Mouse (Mus musculus) mouse embryonic stem cell (cell line): ENCODE results near the gene Gm10964.

Experiments used
- in situ Hi-C, 2 experiments: fragments of 300-500 bp; cut with MboI; formaldehyde crosslinking; loops; 1 replicate in 1 of 2; 3 replicates in 1 of 2; pipeline ENCODE4 v1.14.3; 2019 to 2020; ENCODE audit warnings: low sequenced_read_pairs in 2 of 2, low pct_unique_long_range_greater_than_20kb in 1 of 2, mixed read lengths in 1 of 2; ENCODE audit not compliant: unreplicated experiment in 1 of 2

Gm10964 gene

GRCm38 (mm10) chr3:103733176-103733575 lies 6.0 kb upstream of the Gm10964 start:
- in situ Hi-C loops = loop anchor here in 1 of 2 experiments (10.0 to 25.0 kb wide), 2 partner anchors 196 to 298 kb away; no protein-coding TSS in a partner anchor

DNA sequence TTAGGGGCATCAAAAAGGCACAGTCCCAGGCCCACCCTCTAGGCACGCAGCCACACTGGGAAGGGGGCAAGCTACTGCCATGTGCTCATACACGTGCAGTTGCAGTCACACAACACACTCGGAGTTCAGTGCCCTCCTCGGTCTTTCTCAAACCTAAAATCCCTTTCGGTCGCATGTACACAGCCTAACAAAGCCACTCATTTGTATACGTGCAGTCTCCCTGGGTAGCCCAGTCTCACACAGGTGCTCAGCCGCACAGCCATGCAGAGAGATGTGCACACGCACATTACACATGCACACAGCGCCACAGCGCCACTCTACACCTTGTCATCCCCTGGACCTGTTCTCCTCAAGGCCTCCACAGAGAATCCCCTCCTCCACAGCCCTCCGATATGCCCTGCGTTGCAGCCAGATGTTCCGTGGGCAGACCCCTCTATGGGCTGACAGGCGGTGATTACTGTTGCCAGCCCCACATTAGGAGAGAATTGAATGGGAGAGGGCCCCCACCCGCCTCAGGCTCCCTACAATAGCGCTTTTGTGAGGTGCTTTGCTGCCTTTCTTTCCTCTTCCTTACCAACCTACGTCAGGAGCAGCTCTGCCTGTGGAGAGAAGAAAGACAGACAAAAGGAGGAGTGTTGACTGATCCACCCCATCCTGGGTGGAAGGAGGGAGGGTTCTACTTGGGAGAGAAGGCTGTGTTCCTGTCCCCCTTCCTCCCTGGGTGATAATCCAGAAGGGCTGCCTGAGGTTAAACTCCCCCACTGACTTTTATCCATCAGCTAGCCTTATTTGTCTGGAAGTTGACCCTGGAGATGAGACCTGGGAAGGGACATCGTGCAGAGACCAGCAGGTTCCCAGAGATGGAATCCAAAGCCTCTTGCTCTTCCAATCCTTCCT lies 5.1 kb upstream of the Gm10964 start:
- in situ Hi-C loops = loop anchor here in 1 of 2 experiments (10.0 to 25.0 kb wide), 2 partner anchors 197 to 299 kb away; no protein-coding TSS in a partner anchor

- in situ Hi-C loops = loop anchor here in 1 of 2 experiments (5.0 to 25.0 kb wide), 3 partner anchors 108 to 300 kb away; no protein-coding TSS in a partner anchor
Measured at GRCm38 (mm10) chr3:103734696-103735519, 4.3 kb upstream of the Gm10964 start.

DNA sequence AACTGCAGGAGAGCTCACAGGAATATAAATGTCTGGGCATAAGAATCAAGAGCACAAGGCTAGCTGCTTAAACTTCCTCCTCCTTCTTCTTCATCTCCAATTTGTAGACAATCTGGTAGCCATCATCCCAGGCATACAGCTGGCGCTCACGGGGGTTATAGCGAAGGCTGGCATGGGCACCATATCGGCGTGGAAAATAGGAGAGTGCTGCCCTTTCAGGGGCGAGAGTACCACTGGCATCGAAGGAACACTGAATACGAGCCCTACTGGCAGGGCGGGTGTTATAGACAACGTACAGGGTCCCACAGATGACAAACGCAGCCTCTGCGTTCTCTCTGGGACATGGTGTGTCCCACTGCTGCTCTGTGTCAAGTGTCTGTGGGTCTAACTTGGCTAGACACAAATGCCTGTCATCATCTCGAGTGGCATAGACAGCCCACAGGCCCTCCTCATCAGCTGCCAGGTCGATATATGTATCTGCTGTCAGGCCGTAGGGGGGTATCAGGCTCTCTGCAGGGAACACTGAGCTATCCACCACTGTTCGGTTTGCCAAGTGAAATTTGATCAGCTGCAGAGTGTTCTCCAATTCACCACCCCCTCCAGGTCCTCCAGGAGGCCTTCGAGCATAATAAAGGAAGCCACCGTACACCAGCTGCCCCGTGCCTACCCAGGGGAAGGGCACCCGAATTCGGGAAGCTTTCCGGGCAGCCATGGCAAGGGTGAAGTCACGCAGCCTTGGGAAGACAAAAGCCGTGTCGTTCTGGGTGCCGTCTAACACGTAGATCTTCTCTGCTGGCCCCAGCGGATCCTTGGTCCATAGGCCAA lies 3.2 kb upstream of the Gm10964 start:
- in situ Hi-C loops = loop anchor here in 1 of 2 experiments (5.0 to 25.0 kb wide), 3 partner anchors 109 to 301 kb away; no protein-coding TSS in a partner anchor

DNA sequence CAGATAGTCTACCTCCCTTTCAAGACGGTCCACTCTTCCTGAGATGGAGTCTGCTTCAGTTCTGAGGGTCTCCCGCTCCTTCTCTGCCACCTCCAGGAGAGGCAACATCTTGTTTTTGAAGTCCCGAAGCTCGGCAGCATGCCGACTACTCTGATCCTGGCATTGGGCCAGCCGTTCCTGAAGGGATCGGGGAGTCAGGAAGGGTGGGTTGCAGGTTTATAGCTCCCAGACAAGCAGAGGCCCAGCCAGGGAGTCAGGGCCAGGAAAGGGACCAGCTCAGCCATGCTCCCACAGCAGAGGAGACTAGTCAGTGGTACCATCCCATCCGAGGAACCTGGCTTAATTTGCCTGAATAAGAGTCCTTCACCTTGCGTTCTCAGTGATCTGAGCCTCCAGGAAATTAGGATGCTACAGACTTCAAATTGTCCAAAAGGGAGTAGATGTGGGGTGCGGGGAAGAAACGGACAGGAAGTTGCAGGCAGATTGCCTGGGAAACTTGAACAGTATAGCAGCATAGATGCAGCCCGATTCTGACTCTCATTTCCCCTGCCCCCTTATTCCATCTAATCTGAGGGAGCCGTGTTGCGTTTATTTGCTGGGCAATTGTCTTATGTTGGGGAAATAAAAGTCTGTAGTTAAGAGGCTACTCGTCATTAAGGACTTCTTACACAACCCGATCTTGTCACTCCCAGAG lies 2.0 kb upstream of the Gm10964 start:
- in situ Hi-C loops = loop anchor here in 1 of 2 experiments (5.0 to 25.0 kb wide), 3 partner anchors 110 to 302 kb away; no protein-coding TSS in a partner anchor

DNA sequence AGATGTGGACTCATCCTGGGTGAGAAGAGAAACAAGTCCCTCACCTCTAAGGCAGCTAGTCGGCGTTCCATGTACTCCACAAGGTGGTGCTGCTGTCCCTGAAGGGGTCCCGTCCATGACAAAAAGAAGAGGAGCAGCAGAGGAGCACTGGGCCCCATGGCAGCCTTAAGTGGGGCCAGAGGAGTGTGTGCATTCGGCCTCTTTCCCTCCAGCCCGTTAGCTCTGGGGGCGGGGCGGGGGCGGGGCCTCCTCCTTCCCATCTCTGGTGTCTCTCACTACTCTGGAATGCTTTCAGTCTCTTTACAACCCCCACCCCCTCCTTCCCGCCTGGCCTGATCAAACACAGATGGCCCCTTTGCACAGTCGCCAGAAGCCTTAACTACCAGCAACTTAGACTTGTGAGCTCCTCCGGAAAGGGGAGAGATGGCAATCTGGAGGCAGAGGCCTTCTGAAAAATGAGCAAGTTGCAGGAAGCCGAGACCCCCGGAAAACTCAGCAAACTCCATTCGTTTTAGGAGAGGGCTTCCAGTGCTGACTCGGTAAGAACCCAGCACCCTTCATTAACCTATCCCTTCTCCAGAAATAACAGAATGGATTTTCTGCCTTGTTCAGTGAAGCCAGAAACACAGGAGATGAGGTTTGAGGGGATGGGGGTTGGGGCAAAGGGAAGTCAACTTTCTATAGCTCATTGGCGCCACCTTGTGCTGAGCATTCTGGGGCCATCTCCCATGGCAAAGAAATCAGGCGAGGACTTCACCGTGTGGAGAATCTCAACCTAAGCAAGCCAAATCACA lies 1.2 kb upstream of the Gm10964 start, which contains the start of gene Olfml3:
Gene Olfml3 (minus strand): TSS at position 224 of the 794 bp plus-strand sequence.
- in situ Hi-C loops = loop anchor here in 1 of 2 experiments (5.0 to 25.0 kb wide), 3 partner anchors 111 to 303 kb away; no protein-coding TSS in a partner anchor

DNA sequence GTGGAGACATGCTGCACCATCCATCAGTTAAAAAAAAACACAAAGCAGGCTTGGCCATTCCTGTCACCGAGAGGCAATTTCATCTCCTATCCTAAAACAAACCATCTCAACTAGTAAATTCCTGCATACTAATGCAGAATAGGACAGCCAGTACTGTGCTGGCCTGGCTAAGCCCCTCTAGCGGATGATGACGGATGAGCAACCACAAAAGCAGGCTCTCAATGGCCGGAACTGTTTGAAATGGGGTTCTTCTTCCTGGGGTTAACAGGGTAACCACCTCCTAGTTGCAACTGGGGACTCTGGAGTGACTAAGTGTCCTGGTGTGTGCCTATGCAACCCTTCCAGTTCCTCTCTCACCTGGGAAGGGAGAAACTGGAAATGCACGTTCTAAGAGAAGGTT lies 1.2 kb downstream of the Gm10964 start:
- in situ Hi-C loops = loop anchor here (10.0 to 25.0 kb wide), 2 partner anchors 196 to 203 kb away; no protein-coding TSS in a partner anchor

- in situ Hi-C loops = loop anchor here (10.0 to 25.0 kb wide), 2 partner anchors 198 to 206 kb away; no protein-coding TSS in a partner anchor
Measured at GRCm38 (mm10) chr3:103743208-103743607, 4.0 kb downstream of the Gm10964 start.

DNA sequence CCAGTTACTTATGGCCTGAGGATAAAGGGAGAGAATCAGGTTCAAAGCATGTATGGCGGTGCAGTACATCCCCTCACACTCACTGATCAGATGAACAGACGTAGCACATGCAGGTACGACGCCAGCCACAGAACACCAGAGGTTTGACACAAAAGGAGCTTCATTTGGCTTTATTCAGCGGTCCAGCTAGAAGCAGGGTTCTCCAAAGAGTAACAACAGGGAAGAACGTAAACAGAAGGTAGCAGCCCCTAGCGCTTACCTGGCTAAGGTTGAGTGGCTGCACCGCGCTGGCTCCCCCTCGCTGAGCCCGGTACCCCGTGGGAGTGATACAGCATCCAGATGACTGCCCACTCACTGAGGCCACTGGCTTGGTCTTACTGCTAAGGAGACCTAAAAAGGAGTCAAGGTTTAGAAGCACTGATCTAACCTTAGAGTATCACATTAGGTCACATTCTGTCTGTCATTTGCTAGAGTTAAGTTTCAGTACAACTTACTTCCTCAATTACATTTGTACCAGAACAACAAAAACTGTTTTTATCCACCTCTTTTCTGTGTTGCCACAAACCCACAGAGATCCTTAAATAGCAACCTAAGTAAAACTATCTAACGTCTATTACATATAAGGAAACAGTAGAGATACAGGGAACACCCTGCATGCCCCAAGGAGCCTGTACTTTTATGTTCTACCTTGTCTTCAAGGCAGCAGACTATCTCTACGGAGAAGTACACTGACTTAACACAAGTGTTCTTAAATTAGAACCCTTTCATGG lies 6.0 kb downstream of the Gm10964 start:
- in situ Hi-C loops = loop anchor here (10.0 to 25.0 kb wide), 2 partner anchors 200 to 208 kb away; no protein-coding TSS in a partner anchor

- in situ Hi-C loops = loop anchor here (10.0 to 25.0 kb wide), 2 partner anchors 202 to 209 kb away; no protein-coding TSS in a partner anchor
Measured at GRCm38 (mm10) chr3:103746711-103747110, 7.5 kb downstream of the Gm10964 start.

DNA sequence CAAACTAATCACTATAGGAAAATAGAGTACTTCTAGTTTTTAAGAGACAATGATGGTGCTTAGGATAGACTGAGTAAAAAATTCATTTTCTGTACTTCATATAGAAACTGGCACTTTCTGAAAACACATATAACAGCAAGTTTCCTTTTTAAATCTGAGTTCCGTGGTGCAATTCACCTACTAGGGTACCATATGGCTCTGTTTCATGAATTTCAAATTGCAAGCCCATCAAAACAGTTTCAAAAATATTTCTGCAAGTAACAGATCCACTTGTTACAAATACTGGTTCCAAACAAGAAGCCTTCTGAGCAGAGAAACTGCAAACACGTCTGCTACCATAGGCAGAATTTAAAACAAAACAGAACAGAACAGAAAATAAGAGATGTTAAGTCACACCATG lies 12.4 kb downstream of the Gm10964 start:
- in situ Hi-C loops = no loop called here

GRCm38 (mm10) chr3:103755351-103755750 lies 16.2 kb downstream of the Gm10964 start:
- in situ Hi-C loops = no loop called here

- in situ Hi-C loops = no loop called here
Measured at GRCm38 (mm10) chr3:103756920-103757319, 17.8 kb downstream of the Gm10964 start.

DNA sequence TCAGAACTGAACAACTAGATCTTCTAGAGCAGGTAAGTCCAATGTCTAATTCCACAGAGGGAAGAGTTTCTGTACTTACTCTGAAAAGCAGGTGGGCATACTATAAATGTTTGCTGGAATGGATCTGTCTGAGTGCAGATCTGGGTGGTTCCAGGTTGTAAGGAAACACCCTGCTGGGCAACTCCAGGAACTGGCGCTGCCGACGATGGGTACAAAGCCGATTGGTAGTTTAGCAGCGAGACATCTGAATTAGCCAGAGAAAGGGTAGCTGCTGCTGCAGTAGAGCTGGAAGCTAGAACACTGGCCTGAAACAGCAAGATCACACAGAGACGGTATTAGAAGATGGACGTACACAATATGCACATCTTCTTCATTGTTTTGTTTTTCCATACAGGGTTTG lies 19.3 kb downstream of the Gm10964 start:
- in situ Hi-C loops = no loop called here

DNA sequence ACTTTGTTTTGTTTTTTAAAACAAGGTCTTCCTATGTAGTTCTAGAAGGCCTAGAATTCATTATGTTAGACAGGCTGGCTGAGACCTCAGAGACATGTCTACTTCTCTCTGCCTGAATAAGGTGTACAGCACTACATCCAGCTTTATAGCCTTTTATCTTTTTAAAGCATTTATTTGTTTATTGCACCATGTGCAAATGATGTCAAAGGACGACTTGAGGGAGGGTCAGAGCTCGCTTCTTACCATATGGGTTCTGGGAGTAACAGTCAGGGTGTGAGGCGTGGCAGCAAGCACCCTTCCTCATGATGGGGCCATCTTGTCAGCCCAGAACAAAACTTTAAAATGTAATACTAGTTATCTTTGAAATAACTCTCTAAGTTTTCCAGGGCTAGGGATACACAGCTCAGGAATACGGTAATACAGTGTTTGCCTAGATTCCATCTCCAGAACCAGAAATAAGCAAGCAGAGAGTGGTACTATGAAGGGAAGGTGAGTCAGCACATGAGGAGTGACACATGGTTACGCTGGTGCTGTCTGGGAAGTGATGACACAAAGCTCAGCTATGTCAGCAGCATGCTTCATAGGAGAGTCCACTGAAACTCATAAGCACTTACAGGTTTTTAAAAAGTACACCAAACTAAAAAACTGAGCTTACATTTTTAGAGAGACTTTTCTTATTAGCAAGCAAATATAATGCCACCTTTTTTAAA lies 20.2 kb downstream of the Gm10964 start:
- in situ Hi-C loops = no loop called here
